Mouse (Mus musculus) hindbrain, embryonic 13.5 days (tissue): ENCODE data around the gene Fut7. TPM values are rescaled to one million over a fixed set of nuclear protein-coding genes. Genes with fewer than 3 reads are reported as not detected.

Experiments used
- ATAC-seq: fragments of 200-750 bp; cut with Nextera tagmentation; 2 replicates; pipeline ENCODE4 v1.8.0; 2017; ENCODE audit warnings: moderate TSS enrichment; ENCODE audit not compliant: low FRiP score
- H3K27ac ChIP-seq: fragments of 300-500 bp; sonication (generic); 2 replicates; pipeline ENCODE4 v1.5.1; 2015; ENCODE audit warnings: inconsistent platforms, mild to moderate bottlenecking, moderate library complexity
- H3K27me3 ChIP-seq: fragments of 300-500 bp; sonication (generic); 2 replicates; pipeline ENCODE4 v1.6.1; 2015; ENCODE audit warnings: mild to moderate bottlenecking, inconsistent platforms
- H3K36me3 ChIP-seq: fragments of 300-500 bp; sonication (generic); 2 replicates; pipeline ENCODE4 v1.6.1; 2015; ENCODE audit warnings: mild to moderate bottlenecking, inconsistent platforms
- H3K4me1 ChIP-seq: fragments of 300-500 bp; sonication (generic); replicated peaks from 2 replicates; pipeline ENCODE4 v1.6.1; 2015; ENCODE audit warnings: inconsistent platforms
- H3K4me2 ChIP-seq: fragments of 300-500 bp; sonication (generic); 2 replicates; pipeline ENCODE4 v1.6.1; 2015; ENCODE audit warnings: inconsistent platforms, mild to moderate bottlenecking, moderate library complexity
- H3K4me3 ChIP-seq: fragments of 300-500 bp; sonication (generic); 2 replicates; pipeline ENCODE4 v1.5.1; 2015; ENCODE audit warnings: mild to moderate bottlenecking, inconsistent platforms
- H3K9ac ChIP-seq: fragments of 300-500 bp; sonication (generic); 2 replicates; pipeline ENCODE4 v1.6.1; 2015; ENCODE audit warnings: mild to moderate bottlenecking, inconsistent platforms
- H3K9me3 ChIP-seq: fragments of 300-500 bp; sonication (generic); 2 replicates; pipeline ENCODE4 v1.6.1; 2016; ENCODE audit warnings: inconsistent platforms
- WGBS: fragments of 180-500 bp; shearing (Covaris S2); methylation state at CpG from one replicate; pipeline ENCODE4 v1.1.7; 2015; 5-methylcytosine and 5-hydroxymethylcytosine counted together
- polyA plus RNA-seq: library from polyadenylated mRNA; unstranded; fragments of >200 nt; fragmentation: Nextera tagmentation; extraction: Ambion mirVana; gene quantifications from 2 replicates; pipeline ENCODE4 v1.2.1, GENCODE M21; 2015

Fut7 gene
- polyA plus RNA-seq: 0.19 TPM in 1 of 2 replicates, not detected in the other

DNA sequence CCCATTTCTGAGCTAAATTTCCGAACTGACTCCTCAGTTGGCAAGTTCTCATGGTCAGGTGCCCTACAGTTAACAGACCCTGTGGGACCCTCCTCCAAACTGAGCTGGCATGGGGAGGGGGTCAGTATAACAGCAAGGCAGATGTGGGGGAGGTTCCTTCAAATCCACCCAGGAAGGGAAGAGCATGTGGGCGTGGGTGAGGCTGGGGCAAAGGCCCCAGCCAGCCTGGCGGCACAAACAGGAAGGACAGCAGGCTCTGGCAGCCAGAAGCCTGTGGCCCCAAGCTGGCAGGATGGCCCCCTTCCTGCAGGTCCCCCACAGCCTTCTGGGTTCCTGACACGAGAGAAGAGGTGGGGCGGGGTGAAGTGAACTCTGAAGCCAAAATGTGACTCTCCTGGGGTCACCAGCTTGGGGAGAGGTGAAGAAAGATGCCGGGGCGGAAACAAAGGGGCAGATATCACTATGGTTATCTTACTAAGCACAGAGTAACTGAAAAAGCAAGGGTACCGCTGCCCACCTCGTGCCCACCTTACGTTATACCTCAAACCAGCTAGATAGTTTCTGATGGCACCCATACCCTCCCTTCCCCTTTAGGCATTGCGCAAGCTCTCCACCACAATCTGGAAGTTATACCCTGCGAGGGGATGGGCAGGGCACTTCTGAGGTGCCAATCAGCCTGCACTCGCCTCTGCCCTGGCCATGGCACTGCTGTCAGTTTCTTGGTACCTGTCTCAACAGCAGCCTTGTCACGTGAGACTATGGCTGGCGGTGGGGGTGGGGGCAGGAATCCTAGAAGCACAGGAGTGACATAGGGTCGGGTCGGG, at the start of gene Fut7:
TSS of gene Fut7 (plus strand) at position 681 of the 824 bp plus-strand sequence.
- Histone ChIP-seq H3K4me3 (no peak within 1 kb of the TSS), H3K9ac (no peak within 1 kb of the TSS), H3K4me2 (no peak within 1 kb of the TSS), H3K27me3 (peaks cover 40% of the 10 kb centered on the region), H3K27ac (no peak within 1 kb of the TSS), H3K4me1 (peaks cover 4% of the 10 kb centered on the region; the same call in 1 of the 2 replicates), H3K36me3 (no peaks in the 10 kb centered on the region), H3K9me3 (no peaks in the 10 kb centered on the region)
- WGBS: 73% methylated on average over 17 of the region's 17 CpGs
- ATAC-seq: no peak

DNA sequence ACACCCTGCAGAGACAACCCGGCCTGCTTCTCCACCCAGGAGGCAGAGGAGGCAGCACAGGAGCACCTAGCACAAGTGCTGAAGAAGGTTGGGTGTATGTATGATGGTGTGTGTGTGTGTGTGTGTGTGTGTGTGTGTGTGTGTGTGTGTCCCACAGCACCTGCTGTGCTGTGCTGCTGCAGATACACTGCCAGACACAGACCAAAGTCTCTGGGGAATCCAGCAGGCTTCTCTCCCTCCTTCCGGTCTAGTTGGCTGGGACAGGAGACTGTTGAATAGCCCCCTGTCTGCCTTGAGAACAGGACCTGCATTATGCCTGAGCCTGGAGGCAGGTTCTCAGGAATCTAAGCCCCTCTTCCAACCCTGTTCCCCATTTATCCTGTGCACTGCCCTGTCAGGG, 49.6 kb upstream of the Fut7 start:
- no peak overlapping the region for H3K27ac ChIP-seq
- 15% methylated on average over 2 of the region's 2 CpGs for WGBS
- no peak for ATAC-seq

DNA sequence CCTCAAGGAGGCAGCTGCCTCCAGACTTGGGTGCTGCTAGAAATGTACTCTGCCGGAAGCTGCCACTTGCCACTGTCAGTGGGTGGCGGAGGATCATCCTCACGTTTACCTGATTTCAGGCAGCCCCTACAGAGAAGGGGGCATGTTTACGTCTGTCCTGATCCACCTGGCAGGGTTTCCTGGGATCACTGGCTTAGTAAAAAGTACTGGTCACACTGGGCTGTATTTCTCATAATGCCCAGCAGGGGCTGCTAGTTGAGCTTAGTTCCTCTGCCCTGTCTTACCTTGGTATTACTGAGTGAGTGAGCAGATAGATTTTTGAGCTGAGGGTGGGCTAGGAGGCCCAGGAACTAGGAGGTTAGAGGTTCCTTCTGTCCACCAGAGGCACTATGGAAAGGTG, 46.5 kb upstream of the Fut7 start:
- WGBS: 79% methylated on average over 4 of the region's 4 CpGs
- ATAC-seq: peak; percentile 3; the same call in 1 of the 2 replicates
- Histone ChIP-seq H3K27me3 (peaks cover 11% of the 10 kb centered on the region), H3K9ac (no peak overlapping the region), H3K4me2 (no peak overlapping the region), H3K9me3 (no peaks in the 10 kb centered on the region), H3K4me1 (peaks cover 20% of the 10 kb centered on the region), H3K36me3 (no peaks in the 10 kb centered on the region), H3K4me3 (no peak overlapping the region), H3K27ac (no peak overlapping the region)

More for the DNA sequence above, 49.6 kb upstream of the Fut7 start:
- Histone ChIP-seq H3K27me3 (peaks cover 25% of the 10 kb centered on the region), H3K9me3 (no peaks in the 10 kb centered on the region), H3K9ac (peak overlapping the region; percentile 76), H3K4me3 (peak overlapping the region; percentile 71), H3K4me2 (peak overlapping the region; percentile 97), H3K4me1 (peaks cover 22% of the 10 kb centered on the region), H3K36me3 (no peaks in the 10 kb centered on the region)

DNA sequence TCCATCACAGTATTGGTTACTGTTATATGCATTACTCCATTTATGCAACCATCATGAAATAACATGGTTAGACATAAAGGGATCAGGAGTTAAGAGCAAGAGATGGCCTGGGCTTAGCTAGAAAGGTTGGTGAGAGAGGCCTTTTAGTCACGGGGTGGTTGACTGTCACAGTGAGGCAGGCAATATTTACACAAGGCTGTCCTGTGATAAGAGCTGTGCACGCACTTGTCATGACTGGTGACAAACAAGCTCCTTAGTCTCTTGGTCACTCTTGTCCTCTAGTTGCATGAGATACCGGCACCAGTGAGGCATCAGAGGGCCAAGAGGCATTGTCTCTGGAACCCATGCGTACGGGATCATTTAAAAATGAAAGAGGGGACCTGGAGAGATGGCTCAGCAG, 38.6 kb upstream of the Fut7 start:
- H3K36me3 ChIP-seq: no peaks in the 10 kb centered on the region
- no peak overlapping the region for H3K9ac ChIP-seq
- 0 out of 2 replicates have a peak, but pooled peaks cover 13% of the 10 kb centered on the region for H3K27me3 ChIP-seq
- no peak overlapping the region for H3K4me3 ChIP-seq
- WGBS: 78% methylated on average over 5 of the region's 5 CpGs
- H3K9me3 ChIP-seq: no peaks in the 10 kb centered on the region
- ATAC-seq: no peak
- no peak overlapping the region for H3K4me2 ChIP-seq
- no peaks in the 10 kb centered on the region for H3K4me1 ChIP-seq
- no peak overlapping the region for H3K27ac ChIP-seq

DNA sequence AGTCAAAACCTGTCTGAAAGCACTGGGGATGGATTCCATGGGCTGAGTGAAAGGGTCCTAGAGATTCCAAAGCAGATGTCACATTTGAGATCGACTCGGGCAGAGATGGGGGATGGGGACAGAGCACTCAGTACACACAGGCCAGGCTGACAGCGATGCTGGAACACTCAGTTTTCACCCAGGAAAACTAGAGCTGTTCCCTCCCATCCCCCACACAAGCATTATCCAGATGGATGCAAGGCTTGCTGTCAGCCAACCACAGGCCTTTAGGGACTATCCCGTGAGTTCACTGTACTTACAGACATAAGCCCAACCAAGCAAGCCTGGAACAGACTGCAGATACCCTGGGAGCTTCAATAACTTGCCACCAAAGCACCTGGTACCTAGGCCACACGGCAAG, 31.8 kb upstream of the Fut7 start:
- Histone ChIP-seq H3K4me1 (peaks cover 22% of the 10 kb centered on the region), H3K4me2 (no peak overlapping the region), H3K4me3 (no peak overlapping the region), H3K9me3 (no peaks in the 10 kb centered on the region), H3K36me3 (no peaks in the 10 kb centered on the region), H3K27me3 (peaks cover 44% of the 10 kb centered on the region), H3K27ac (no peak overlapping the region), H3K9ac (no peak overlapping the region)
- WGBS: 71% methylated on average over 5 of the region's 5 CpGs
- no peak for ATAC-seq

DNA sequence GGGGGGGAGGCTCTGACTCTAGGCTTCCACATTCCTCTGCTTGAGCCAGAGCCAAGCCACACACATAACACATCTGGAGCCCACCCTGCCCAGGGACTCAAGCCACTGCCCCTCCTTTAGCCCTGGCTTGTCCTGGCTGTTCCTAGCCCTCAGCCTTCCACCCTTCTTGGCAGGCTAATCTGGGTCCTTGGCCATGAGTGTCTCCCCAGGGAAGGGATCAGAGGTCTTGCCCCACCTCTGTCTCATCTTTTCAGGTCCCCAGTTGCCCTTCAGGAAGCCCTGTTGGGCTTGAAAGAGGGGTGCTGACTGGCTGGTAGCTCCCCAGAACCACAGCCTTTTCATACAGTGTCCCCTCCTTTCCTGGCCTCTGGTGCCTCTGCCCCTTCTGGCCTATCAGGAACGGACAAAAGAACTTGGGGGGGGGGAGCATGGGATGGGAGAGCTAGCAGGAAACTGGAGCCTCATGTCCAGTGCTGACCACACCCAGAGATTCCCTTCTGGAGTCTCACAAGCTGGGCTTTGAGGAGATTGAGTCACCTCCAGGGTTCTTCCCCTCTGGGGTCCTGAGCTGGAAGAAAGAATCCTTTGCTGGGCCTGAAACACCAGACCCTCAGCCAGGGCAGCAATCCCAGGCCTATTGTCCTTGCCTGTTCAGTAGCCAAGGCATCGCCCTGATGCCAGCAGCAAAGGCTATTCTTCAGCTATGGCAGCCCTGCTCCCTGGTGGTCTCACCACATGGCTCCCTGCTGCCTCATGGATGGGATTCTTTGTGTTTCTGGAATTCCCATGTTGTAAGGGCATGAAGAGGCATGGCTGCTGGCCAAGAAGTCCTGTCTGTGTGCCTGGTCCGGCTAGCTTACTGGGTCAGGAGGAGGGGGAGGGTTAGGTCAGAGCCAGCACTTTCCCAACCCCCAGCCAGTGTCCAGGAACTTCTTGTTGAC, 28.5 kb upstream of the Fut7 start:
- peaks cover 74% of the 10 kb centered on the region for H3K27me3 ChIP-seq
- no peaks in the 10 kb centered on the region for H3K36me3 ChIP-seq
- no peak overlapping the region for H3K9ac ChIP-seq
- H3K4me3 ChIP-seq: no peak overlapping the region
- H3K9me3 ChIP-seq: no peaks in the 10 kb centered on the region
- H3K27ac ChIP-seq: no peak overlapping the region
- peaks cover 24% of the 10 kb centered on the region for H3K4me1 ChIP-seq
- WGBS: 30% methylated on average over 3 of the region's 3 CpGs
- no peak overlapping the region for H3K4me2 ChIP-seq
- 0 out of 2 replicates have a peak, but pooled peaks have one; percentile 32 for ATAC-seq

DNA sequence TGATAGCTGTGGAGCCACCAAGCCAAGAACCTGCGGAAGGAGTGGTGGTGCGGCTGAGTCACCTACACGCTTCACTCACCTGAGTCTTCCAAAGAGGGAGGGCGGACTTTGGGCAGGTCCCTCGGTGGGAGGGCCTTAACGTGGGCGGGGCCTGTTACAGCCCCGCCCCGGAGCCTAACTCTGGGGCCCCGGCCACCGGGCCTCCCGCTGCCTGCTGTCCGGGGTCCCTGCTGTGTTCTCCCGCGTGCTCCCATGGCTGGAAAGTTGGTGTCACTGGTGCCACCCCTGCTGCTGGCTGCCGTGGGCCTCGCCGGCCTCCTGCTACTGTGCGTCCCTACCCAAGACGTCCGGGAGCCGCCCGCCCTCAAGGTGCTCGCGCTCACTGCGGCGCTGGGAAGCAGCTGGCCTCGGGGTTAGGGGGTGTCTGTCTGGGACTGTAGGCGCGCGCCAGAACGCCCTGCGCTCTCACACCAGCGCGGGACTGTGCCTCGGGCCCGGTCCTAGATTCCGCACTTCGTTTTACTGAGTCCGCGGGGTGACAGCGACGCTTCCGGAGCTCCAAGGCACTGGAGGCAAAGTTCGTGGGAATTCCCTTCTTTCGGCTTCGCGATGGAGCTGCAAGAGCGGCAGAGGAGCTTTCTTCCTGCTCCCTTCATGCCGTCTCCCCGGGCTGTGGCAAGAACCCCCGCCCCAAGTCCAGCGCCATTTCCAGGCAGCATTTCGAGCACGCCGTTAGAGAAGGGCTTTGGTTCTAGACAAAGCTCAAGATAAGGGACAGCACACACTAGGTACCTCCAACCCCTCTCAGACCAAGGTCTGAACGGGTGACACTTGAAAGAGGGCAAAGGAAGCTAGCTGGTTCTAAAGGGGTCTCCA, 27.1 kb upstream of the Fut7 start, which contains the start of gene Entpd2:
TSS of gene Entpd2 (plus strand) at position 154 of the 876 bp plus-strand sequence.
- no peak within 1 kb of the TSS for H3K27ac ChIP-seq
- peaks cover 32% of the 10 kb centered on the region for H3K4me1 ChIP-seq
- 1% methylated on average over 57 of the region's 57 CpGs for WGBS
- peak within 1 kb of the TSS; percentile 61 for H3K4me2 ChIP-seq
- peak within 1 kb of the TSS; percentile 36 for H3K4me3 ChIP-seq
- H3K27me3 ChIP-seq: peaks cover 88% of the 10 kb centered on the region
- no peak for ATAC-seq
- H3K9ac ChIP-seq: peak within 1 kb of the TSS; percentile 64
- H3K9me3 ChIP-seq: no peaks in the 10 kb centered on the region
- no peaks in the 10 kb centered on the region for H3K36me3 ChIP-seq

DNA sequence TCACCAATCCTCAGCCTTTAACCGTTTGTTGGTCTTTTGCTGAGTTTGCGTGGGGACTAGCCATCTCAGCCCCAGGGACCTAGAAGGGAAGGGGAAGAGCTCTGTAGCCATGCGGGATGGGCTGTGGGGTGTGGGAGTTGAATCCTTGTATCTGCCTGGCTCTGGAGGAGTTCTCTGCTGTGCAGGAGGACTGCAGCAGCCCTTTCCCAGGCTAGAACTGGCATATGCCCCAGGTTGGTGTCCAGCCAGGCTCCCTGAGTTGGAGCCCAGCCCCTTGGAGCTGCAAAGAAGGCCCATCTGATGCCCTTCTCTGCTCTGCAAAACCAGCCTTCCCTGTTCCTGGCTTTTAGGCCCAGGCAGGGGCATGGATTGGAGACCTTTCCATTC, 26.5 kb upstream of the Fut7 start:
- 34% methylated on average over 3 of the region's 3 CpGs for WGBS
- Histone ChIP-seq H3K4me2 (peak overlapping the region; percentile 61), H3K4me3 (peak overlapping the region; percentile 36; the same call in 1 of the 2 replicates), H3K27ac (no peak overlapping the region), H3K36me3 (no peaks in the 10 kb centered on the region), H3K9ac (no peak overlapping the region), H3K9me3 (no peaks in the 10 kb centered on the region), H3K4me1 (peaks cover 33% of the 10 kb centered on the region), H3K27me3 (peaks cover 92% of the 10 kb centered on the region)
- no peak for ATAC-seq

DNA sequence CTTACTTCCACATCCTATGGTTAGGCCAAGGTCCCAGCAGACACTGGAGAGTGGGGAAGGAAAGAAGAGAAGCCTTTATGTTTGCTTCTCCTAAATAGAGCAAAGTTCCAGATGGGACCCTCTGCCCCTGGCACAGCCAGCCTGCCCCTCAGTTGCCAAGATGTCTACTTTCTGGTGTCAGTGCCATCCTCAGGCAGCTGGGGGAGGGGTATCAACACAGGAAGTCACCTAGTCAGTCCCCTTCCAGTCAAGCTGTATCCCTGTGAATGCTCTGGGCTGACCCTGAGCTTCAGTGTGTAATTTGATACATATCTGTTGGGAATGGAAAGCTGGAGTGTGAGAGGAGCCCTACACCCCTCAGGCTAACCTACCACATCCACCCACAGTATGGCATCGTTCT, 26.1 kb upstream of the Fut7 start:
- Histone ChIP-seq H3K27me3 (peaks cover 92% of the 10 kb centered on the region), H3K9ac (no peak overlapping the region), H3K4me1 (peaks cover 34% of the 10 kb centered on the region), H3K9me3 (no peaks in the 10 kb centered on the region), H3K27ac (no peak overlapping the region), H3K4me3 (no peak overlapping the region), H3K36me3 (no peaks in the 10 kb centered on the region), H3K4me2 (no peak overlapping the region)
- no peak for ATAC-seq
- 50% methylated on average over 1 of the region's 1 CpGs for WGBS

DNA sequence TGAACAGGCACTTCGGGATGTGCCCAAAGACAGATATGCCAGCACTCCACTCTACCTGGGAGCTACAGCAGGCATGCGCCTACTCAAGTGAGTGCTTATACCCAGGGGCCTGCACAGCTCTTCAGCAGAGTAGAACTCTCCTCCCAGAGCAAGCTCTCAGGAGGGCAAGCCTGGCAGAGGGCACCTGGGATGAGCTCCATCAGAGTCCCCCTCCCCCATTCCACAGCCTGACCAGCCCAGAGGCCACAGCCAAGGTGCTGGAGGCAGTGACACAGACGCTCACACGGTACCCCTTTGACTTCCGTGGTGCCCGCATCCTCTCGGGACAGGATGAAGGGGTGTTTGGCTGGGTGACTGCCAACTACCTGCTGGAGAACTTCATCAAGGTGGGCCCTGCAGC, 25.0 kb upstream of the Fut7 start:
- H3K4me2 ChIP-seq: no peak overlapping the region
- H3K27me3 ChIP-seq: peaks cover 82% of the 10 kb centered on the region
- H3K36me3 ChIP-seq: no peaks in the 10 kb centered on the region
- no peak overlapping the region for H3K27ac ChIP-seq
- no peaks in the 10 kb centered on the region for H3K9me3 ChIP-seq
- WGBS: 94% methylated on average over 7 of the region's 7 CpGs
- H3K4me3 ChIP-seq: no peak overlapping the region
- H3K4me1 ChIP-seq: peaks cover 38% of the 10 kb centered on the region
- H3K9ac ChIP-seq: no peak overlapping the region
- no peak for ATAC-seq

DNA sequence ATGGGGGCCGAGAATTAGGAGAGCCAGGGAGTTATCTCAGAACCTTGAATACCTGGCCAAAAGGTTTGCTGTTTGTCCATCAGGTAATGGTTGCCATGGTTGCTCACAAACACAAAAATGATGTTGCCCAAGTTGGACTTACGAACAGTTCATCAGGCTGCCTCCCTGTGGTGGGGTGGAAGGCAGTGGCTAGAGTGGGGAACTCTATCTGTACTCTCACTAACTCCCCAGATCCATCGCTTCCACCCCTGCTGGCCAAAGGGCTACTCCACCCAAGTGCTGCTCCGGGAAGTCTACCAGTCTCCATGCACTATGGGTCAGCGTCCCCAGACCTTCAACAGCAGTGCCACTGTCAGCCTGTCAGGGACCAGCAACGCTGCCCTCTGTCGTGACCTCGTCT, 24.0 kb upstream of the Fut7 start, which contains the start of gene Npdc1:
TSS of gene Npdc1 (plus strand) at position 301 of the 400 bp plus-strand sequence.
- H3K36me3 ChIP-seq: no peaks in the 10 kb centered on the region
- H3K4me2 ChIP-seq: no peak within 1 kb of the TSS
- no peak for ATAC-seq
- peak within 1 kb of the TSS; percentile 39; the same call in 1 of the 2 replicates for H3K9ac ChIP-seq
- peaks cover 41% of the 10 kb centered on the region for H3K4me1 ChIP-seq
- H3K9me3 ChIP-seq: no peaks in the 10 kb centered on the region
- WGBS: 67% methylated on average over 8 of the region's 8 CpGs
- H3K4me3 ChIP-seq: no peak within 1 kb of the TSS
- H3K27me3 ChIP-seq: peaks cover 74% of the 10 kb centered on the region
- no peak within 1 kb of the TSS for H3K27ac ChIP-seq
